Mouse (Mus musculus): ENCODE data around the gene Aig1.

The Aig1 gene

GRCm38 (mm10) chr10:13702688-13703087 lies 166.1 kb downstream of the Aig1 start:
- DNase-seq (ENCODE audit: low read depth, low spot score): no peak

GRCm38 (mm10) chr10:13702043-13702442 lies 166.7 kb downstream of the Aig1 start:
- no peak for DNase-seq (ENCODE audit: low read depth, low spot score)

GRCm38 (mm10) chr10:13696326-13696725 lies 172.5 kb downstream of the Aig1 start:
- no peak for DNase-seq (ENCODE audit: low read depth, low spot score)

GRCm38 (mm10) chr10:13693276-13693675 lies 175.5 kb downstream of the Aig1 start:
- no peak for DNase-seq (ENCODE audit: low read depth, low spot score)

- DNase-seq (ENCODE audit: low read depth, low spot score): no peak
Measured at GRCm38 (mm10) chr10:13690773-13691172, 178.0 kb downstream of the Aig1 start.

- no peak for DNase-seq (ENCODE audit: low read depth, low spot score)
Measured at GRCm38 (mm10) chr10:13689841-13690590, 178.8 kb downstream of the Aig1 start.

GRCm38 (mm10) chr10:13688386-13689120 lies 180.2 kb downstream of the Aig1 start:
- no peak for DNase-seq (ENCODE audit: low read depth, low spot score)

GRCm38 (mm10) chr10:13687182-13687810 lies 181.5 kb downstream of the Aig1 start:
- no peak for DNase-seq (ENCODE audit: low read depth, low spot score)

DNA sequence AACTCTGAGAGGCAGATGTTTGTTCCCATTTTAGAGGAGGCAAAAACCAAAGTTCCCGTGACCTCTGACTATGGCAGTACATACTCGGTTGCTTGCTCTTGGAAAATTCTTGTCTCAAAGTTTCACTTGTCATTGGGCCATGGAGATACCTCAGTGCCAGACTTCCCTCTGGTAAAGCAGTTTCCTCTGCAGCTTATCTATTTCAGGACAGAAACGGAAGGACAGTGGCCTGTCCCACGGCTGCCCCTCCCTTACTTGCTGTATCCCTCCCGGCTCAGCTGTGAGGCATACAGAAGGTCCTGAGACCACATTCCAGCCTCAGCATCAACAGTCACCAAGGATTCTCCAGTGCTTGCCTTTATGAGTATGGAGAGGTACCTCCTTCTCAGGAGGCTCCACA lies 182.7 kb downstream of the Aig1 start:
- DNase-seq (ENCODE audit: low read depth, low spot score): no peak

GRCm38 (mm10) chr10:13685366-13685765 lies 183.4 kb downstream of the Aig1 start:
- no peak for DNase-seq (ENCODE audit: low read depth, low spot score)

DNA sequence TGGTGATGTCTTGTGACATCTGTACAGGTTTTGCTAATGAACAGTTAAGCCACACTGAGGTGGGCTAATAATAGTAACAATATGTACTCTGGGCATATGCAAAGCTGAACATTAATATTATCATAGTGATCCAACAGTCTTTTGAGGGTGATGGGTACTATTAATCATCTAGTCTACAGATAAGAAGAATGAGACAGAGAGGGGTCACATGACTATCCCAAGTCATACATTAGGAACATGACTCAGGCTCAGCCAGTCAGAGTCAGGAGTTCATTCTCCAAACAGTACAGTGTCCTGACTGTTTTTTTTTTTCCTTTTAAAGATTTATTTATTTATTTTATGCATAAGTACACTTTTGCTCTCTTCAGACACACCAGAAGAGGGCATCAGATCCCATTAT lies 184.3 kb downstream of the Aig1 start:
- no peak for DNase-seq (ENCODE audit: low read depth, low spot score)

DNA sequence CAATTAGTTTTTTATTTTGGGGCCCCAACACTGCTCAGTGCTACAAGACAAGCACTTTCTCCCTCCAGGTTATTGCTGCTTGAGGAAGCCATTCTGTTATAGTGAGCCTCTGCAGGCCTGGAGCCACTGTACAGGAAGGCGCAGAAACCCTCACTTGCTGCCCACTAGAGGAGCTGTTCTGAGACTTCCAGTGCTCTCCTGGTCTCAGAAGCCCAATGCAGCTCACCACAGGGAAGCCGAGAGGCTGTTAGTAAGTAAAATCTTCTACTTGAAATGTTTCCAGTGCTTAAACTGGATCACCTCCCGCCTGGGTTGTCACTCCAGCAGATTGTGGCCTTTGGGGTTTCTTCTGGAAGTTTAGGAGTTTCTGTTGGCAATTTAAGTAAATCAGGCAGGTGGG lies 186.2 kb downstream of the Aig1 start:
- DNase-seq (ENCODE audit: low read depth, low spot score): no peak

- no peak for DNase-seq (ENCODE audit: low read depth, low spot score)
Measured at GRCm38 (mm10) chr10:13677440-13677839, 191.3 kb downstream of the Aig1 start.

GRCm38 (mm10) chr10:13675033-13675379 lies 193.8 kb downstream of the Aig1 start:
- no peak for DNase-seq (ENCODE audit: low read depth, low spot score)

- no peak for DNase-seq (ENCODE audit: low read depth, low spot score)
Measured at GRCm38 (mm10) chr10:13674304-13675032, 194.3 kb downstream of the Aig1 start.

DNA sequence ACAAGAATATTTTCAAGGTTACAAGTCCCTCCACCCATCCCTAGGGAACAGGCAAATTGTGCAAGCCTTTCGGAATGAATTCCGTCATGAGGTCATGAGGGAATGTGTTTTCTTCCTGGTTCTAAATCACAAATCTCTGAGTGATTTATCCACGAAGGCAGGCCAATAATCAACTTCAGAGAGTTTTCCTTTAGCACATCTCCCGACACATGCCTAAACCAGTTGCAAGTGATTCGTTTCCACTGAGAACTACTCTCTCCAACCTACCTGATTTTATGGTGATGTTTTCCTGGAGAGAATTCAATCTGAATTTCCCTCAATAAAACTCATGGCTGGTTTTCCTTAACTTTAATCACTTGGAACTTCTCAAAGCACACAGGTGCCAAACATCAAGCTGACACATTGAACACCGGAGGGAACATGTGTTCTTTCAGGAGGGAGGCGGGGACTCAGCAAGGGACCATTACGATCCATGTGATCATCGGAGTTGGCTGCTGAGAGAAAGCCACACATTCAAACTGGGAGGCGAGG lies 201.5 kb downstream of the Aig1 start:
- DNase-seq (ENCODE audit: low read depth, low spot score): no peak

DNA sequence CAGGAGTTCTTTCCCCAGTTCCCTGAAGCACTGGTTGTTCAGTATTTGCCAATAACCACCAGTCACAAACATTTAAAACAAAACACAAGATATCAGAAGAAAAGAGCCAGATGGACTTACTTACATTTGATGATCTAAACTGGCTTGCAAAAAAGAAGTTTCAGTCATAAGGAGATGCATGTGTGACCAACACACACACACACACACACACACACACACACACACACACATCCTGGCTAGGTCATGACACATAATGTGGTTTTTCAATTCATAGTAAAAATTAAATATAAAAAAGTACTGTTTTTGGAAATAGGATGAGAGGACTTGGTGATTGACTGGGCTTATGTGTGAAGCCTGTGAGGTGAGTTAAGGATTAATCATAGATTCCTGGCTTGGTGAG lies 205.3 kb downstream of the Aig1 start:
- no peak for DNase-seq (ENCODE audit: low read depth, low spot score)

DNA sequence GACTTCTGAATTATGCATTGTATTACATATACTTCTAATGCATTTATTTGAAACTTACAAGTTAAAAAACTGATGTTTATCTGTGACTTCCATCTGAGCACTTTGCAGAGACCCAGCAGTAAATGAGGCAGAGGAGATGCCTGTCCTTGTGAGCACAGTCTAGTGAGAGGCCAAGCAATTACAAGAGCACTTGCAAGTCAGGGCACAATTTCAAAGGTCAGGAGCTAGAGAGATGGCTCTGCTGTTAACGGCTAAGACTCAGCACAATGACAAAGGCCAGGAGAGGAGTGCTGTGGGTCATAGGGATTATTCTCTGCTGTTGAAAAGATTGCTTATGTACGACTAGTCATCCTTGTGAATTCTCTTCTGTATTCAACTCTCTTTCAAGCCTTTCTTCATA lies 209.0 kb downstream of the Aig1 start:
- DNase-seq (ENCODE audit: low read depth, low spot score): no peak

DNA sequence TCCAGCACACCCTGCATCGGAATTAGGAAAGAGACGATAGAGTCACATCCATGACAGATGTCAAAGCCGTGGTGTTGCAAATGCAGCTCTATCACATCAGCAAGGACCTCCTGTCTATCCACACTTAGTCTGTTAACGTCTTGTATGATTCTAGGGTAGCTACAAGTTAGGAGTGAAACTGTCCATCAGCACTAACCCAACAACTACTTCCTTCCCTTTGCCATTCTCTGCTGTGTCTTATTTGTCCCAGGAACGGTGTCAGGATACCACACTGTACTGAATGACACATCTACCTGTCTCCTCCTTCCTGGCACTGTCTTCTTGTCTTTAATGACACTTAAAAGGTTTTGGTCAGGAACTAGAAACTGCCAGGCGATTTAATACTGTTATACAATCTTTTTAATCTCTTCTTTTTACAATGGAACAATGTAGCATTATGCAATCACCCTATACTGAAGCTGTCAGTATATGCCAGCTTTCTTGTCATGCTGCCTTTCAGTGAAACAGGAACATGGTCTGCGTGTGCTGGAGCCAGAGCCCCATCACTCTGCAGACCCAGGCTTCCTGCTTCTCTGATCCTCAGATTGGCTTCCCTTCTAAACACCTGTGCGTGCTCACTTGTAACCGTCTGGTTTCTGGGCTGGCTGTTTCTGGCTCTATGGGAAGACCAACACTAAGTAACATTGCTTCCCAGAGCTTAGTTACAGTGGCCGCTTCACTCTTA lies 214.9 kb downstream of the Aig1 start:
- no peak for DNase-seq (ENCODE audit: low read depth, low spot score)

DNA sequence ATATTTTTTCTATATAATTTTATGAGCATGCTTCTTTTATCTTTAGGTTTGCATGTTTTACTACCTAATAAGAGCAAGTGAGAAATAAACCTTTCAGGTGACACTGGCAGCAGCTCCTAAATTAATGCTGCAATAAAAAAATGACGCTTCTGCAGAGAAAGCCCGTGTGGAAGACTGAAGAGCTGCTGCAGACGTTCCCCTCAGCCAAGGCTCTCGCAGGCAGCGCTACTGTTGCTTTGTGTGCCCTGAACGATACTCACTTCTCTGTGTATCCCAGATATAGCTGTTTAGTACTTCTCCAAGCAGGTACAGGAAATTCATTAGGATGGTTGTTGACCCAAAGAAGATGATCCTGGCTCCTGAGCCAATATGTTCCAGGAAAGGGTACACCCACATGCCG lies 215.5 kb downstream of the Aig1 start:
- no peak for DNase-seq (ENCODE audit: low read depth, low spot score)

- DNase-seq (ENCODE audit: low read depth, low spot score): no peak
Measured at GRCm38 (mm10) chr10:13652061-13652460, 216.7 kb downstream of the Aig1 start.
